Comparison of ENCODE assay signal across 8 mouse cellular contexts in genomic region chr8:111733581-111734243, GRCm38 (mm10). TPM values are rescaled to one million over a fixed set of nuclear protein-coding genes. Genes with fewer than 3 reads are reported as not detected.
A peak's percentile ranks its signal among the peaks of the same experiment; 100 is the strongest.
DNase-seq lines count a peak whose midpoint lies in the region; ATAC-seq and TF ChIP-seq lines count a peak whose summit lies in the region.

No protein-coding gene starts in this region.

- H3K36me3 ChIP-seq in C2C12 (ENCODE audit: control insufficient read depth, insufficient read depth), result peaks cover 15% of the 10 kb centered on the region
- 0 out of 2 replicates have a peak, but pooled peaks cover 3% of the 10 kb centered on the region for H3K36me3 ChIP-seq in embryonic facial prominence, embryonic 13.5 days
- no peaks in the 10 kb centered on the region for H3K36me3 ChIP-seq in neural tube, embryonic 13.5 days

- DNase-seq in gastrocnemius, adult 2 months, result peak; percentile 24
- no peak for DNase-seq in gastrocnemius, postnatal 36 days
- peak; percentile 61 for DNase-seq in kidney, adult 9 months
- DNase-seq in right cerebral cortex, postnatal 14 days, result no peak
- no peak for DNase-seq in left cerebral cortex, postnatal 4 days

- peak overlapping the region; percentile 61 for H3ac ChIP-seq in C2C12 (ENCODE audit: control insufficient read depth, insufficient read length, low read depth)

- H3K79me3 ChIP-seq in C2C12 (ENCODE audit: low read depth), result peaks cover 94% of the 10 kb centered on the region

- H3K79me2 ChIP-seq in C2C12 (ENCODE audit: control insufficient read depth, insufficient read depth), result peaks cover 100% of the 10 kb centered on the region

- ATAC-seq in embryonic facial prominence, embryonic 13.5 days (ENCODE audit: insufficient number of reproducible peaks, insufficient read depth, low FRiP score, low TSS enrichment, low read depth), result no peak
- no peak for ATAC-seq in neural tube, embryonic 13.5 days (ENCODE audit: low read depth)

- 4% methylated on average over 5 of the region's 5 CpGs for WGBS in embryonic facial prominence, embryonic 13.5 days
- WGBS in neural tube, embryonic 13.5 days, result 7% methylated on average over 5 of the region's 5 CpGs

- peak overlapping the region; percentile 85 for H3K9ac ChIP-seq in embryonic facial prominence, embryonic 13.5 days
- peak overlapping the region; percentile 88 for H3K9ac ChIP-seq in neural tube, embryonic 13.5 days

- no peaks in the 10 kb centered on the region for H3K9me3 ChIP-seq in embryonic facial prominence, embryonic 13.5 days
- no peaks in the 10 kb centered on the region for H3K9me3 ChIP-seq in neural tube, embryonic 13.5 days

- peaks cover 80% of the 10 kb centered on the region for H3K4me1 ChIP-seq in embryonic facial prominence, embryonic 13.5 days
- peaks cover 96% of the 10 kb centered on the region for H3K4me1 ChIP-seq in neural tube, embryonic 13.5 days (replicated peaks)

- H3K27me3 ChIP-seq in C2C12 (ENCODE audit: control insufficient read depth, insufficient read depth, insufficient read length), result no peaks in the 10 kb centered on the region
- no peaks in the 10 kb centered on the region for H3K27me3 ChIP-seq in embryonic facial prominence, embryonic 13.5 days
- no peaks in the 10 kb centered on the region for H3K27me3 ChIP-seq in neural tube, embryonic 13.5 days

- no peak overlapping the region for H3K4me3 ChIP-seq in gastrocnemius, adult 2 months
- H3K4me3 ChIP-seq in C2C12 (ENCODE audit: insufficient read depth, poor library complexity, severe bottlenecking), result no peak overlapping the region
- H3K4me3 ChIP-seq in embryonic facial prominence, embryonic 13.5 days, result no peak overlapping the region
- no peak overlapping the region for H3K4me3 ChIP-seq in neural tube, embryonic 13.5 days

- intact Hi-C loops in gastrocnemius, adult 2 months (cut with DNase I), result no loop called here
- intact Hi-C loops in gastrocnemius, postnatal 36 days (cut with DNase I), result loop anchor here (2.0 kb wide), 1 partner anchor 15 kb away; no protein-coding TSS in a partner anchor
- intact Hi-C loops in left cerebral cortex, postnatal 4 days (cut with DNase I), result no loop called here

- H3K4me2 ChIP-seq in embryonic facial prominence, embryonic 13.5 days, result peak overlapping the region; percentile 74
- H3K4me2 ChIP-seq in neural tube, embryonic 13.5 days, result peak overlapping the region; percentile 85

- TF ChIP-seq CTCF in gastrocnemius, adult 2 months (IDR thresholded peaks at IDR 0.05), result no peak
- no peak for TF ChIP-seq CTCF in C2C12 (IDR thresholded peaks at IDR 0.05; ENCODE audit: control insufficient read depth, insufficient read depth, insufficient read length)

- H3K27ac ChIP-seq in gastrocnemius, adult 2 months, result peak overlapping the region; percentile 97
- H3K27ac ChIP-seq in embryonic facial prominence, embryonic 13.5 days, result peak overlapping the region; percentile 80
- peak overlapping the region; percentile 86 for H3K27ac ChIP-seq in neural tube, embryonic 13.5 days (replicated peaks)

TF ChIP-seq in C2C12, 6 proteins besides CTCF, POLR2A, EP300 and RAD21:
- peak; percentile 20 for TF ChIP-seq MAX (IDR thresholded peaks at IDR 0.05)
- no peak for TF ChIP-seq MYOG (IDR thresholded peaks at IDR 0.05; ENCODE audit: control insufficient read depth, extremely low read depth, insufficient read length)

RNA-seq across cellular contexts. Expression of gene Bcar1, which starts 9.9 kb away (rescaled TPM):
- total RNA-seq in gastrocnemius, adult 2 months (2021), result 10 to 100 TPM; 10.8 to 12.6 TPM
- total RNA-seq in gastrocnemius, postnatal 36 days (2021), result 10 to 100 TPM in 1 of 2 experiments, 1 to 10 TPM in 1; 9.4 to 10.5 TPM
- polyA plus RNA-seq in C2C12 (2012; fragmentation: generic; extraction: Trizol), result 136 TPM
- 35.6 and 37.3 TPM in 2 replicates for polyA plus RNA-seq in embryonic facial prominence, embryonic 13.5 days (2015; fragmentation: Nextera tagmentation; extraction: Ambion mirVana)
- polyA plus RNA-seq in neural tube, embryonic 13.5 days (2015; fragmentation: Nextera tagmentation; extraction: Ambion mirVana), result 51.0 and 51.6 TPM in 2 replicates
- total RNA-seq in left cerebral cortex, postnatal 4 days (2021), result 10 to 100 TPM; 58.2 to 59.7 TPM

RNA-seq across cellular contexts. Expression of gene Ctrb1, which starts 42.9 kb away (rescaled TPM):
- total RNA-seq in gastrocnemius, adult 2 months (2021), result not detected
- not detected for total RNA-seq in gastrocnemius, postnatal 36 days (2021)
- polyA plus RNA-seq in C2C12 (2012; fragmentation: generic; extraction: Trizol), result 1.5 TPM
- 1.2 TPM in 1 of 2 replicates, not detected in the other for polyA plus RNA-seq in embryonic facial prominence, embryonic 13.5 days (2015; fragmentation: Nextera tagmentation; extraction: Ambion mirVana)
- not detected in 2 replicates for polyA plus RNA-seq in neural tube, embryonic 13.5 days (2015; fragmentation: Nextera tagmentation; extraction: Ambion mirVana)
- total RNA-seq in left cerebral cortex, postnatal 4 days (2021), result not detected

Comparison
In these comparisons a context has a peak if more than half of its experiments do, and no peak if none do; other contexts are left out.
1. DNase-seq: peak in gastrocnemius, adult 2 months (single experiment) and kidney, adult 9 months (single experiment); none in gastrocnemius, postnatal 36 days (0 of 2), right cerebral cortex, postnatal 14 days (single experiment) and left cerebral cortex, postnatal 4 days (single experiment).
2. RNA of gene Bcar1, which starts 9.9 kb away (total RNA-seq): 58.2 to 59.7 TPM in left cerebral cortex, postnatal 4 days; 10.8 to 12.6 TPM in gastrocnemius, adult 2 months and 9.4 to 10.5 TPM in gastrocnemius, postnatal 36 days; every median in the first group is over 4 times any median in the second.
3. Peak in every context shown above with its lines, with median percentiles within 50 percentile points of each other: H3K27ac ChIP-seq.